Mouse (Mus musculus) liver, embryonic 14.5 days (tissue): ENCODE data around the gene Dnajc15. TPM values are rescaled to one million over a fixed set of nuclear protein-coding genes. Genes with fewer than 3 reads are reported as not detected.
"Not testable (repeated sequence)": the region's sequence is repeated elsewhere in the genome, so short reads cannot be mapped to it uniquely, and the experiment has no call there.

ENCODE experiments used
- ATAC-seq: fragments of 200-750 bp; cut with Nextera tagmentation; 2 replicates; pipeline ENCODE4 v1.8.0; 2017; ENCODE audit warnings: moderate number of reproducible peaks, mild to moderate bottlenecking, moderate library complexity; ENCODE audit not compliant: insufficient read depth
- DNase-seq, 3 experiments: peaks; one replicate each; pipeline ENCODE4 v3.0.0-alpha.2; 2012 to 2013; ENCODE audit warnings: low read depth in 3 of 3, low spot score in 3 of 3
- H3K27ac ChIP-seq: fragments of 300-500 bp; sonication (generic); 2 replicates; pipeline ENCODE4 v1.5.1; 2014; ENCODE audit warnings: moderate library complexity, mild to moderate bottlenecking, control low read depth, inconsistent platforms
- H3K27me3 ChIP-seq: fragments of 300-500 bp; sonication (generic); 2 replicates; pipeline ENCODE4 v1.6.1; 2014; ENCODE audit warnings: mild to moderate bottlenecking, low read length, moderate library complexity; ENCODE audit not compliant: control insufficient read depth, insufficient read depth
- H3K36me3 ChIP-seq: fragments of 300-500 bp; sonication (generic); replicated peaks from 2 replicates; pipeline ENCODE4 v1.6.1; 2014; ENCODE audit warnings: low read depth; ENCODE audit not compliant: control insufficient read depth, insufficient read depth
- H3K4me1 ChIP-seq, 2 experiments: fragments of 200-500 bp in 1 of 2; fragments of 300-500 bp in 1 of 2; sonication (generic) in 1 of 2; replicated peaks; 2 replicates each; pipeline ENCODE4 v1.6.1; 2012 to 2014; ENCODE audit warnings: antibody characterized with exemption in 1 of 2, inconsistent platforms in 1 of 2, low read length in 1 of 2; ENCODE audit not compliant: control insufficient read depth in 2 of 2, insufficient read depth in 2 of 2
- H3K4me2 ChIP-seq: fragments of 300-500 bp; sonication (generic); 2 replicates; pipeline ENCODE4 v1.6.1; 2014; ENCODE audit warnings: low read depth, mild to moderate bottlenecking, control low read depth, moderate library complexity
- H3K4me3 ChIP-seq, 2 experiments: fragments of 200-500 bp in 1 of 2; fragments of 300-500 bp in 1 of 2; sonication (generic) in 1 of 2; 2 replicates each; pipeline ENCODE4 v1.5.1; 2012 to 2014; ENCODE audit warnings: low read depth in 2 of 2, low read length in 2 of 2, mild to moderate bottlenecking in 2 of 2, control low read depth in 1 of 2, inconsistent platforms in 1 of 2, moderate library complexity in 1 of 2; ENCODE audit not compliant: insufficient read depth in 1 of 2
- H3K9ac ChIP-seq: fragments of 300-500 bp; sonication (generic); replicated peaks from 2 replicates; pipeline ENCODE4 v1.6.1; 2014; ENCODE audit warnings: mild to moderate bottlenecking, control low read depth, moderate library complexity
- H3K9me3 ChIP-seq: fragments of 300-500 bp; sonication (generic); 2 replicates; pipeline ENCODE4 v1.6.1; 2016; ENCODE audit warnings: low read length, mixed read lengths; ENCODE audit not compliant: control insufficient read depth
- CTCF ChIP-seq: IDR thresholded peaks from 2 replicates; pipeline ENCODE4 v1.5.1; 2016; ENCODE audit warnings: antibody characterized with exemption, low read depth, control low read depth
- EP300 ChIP-seq: IDR thresholded peaks from 2 replicates; pipeline ENCODE4 v1.6.1; 2016; ENCODE audit warnings: antibody characterized with exemption, low read depth
- WGBS: fragments of 180-500 bp; shearing (Covaris S2); extraction: QIAGEN DNeasy Blood & Tissue Kit; methylation state at CpG from one replicate; pipeline ENCODE4 v1.1.7; 2014; ENCODE audit not compliant: insufficient replicate concordance; 5-methylcytosine and 5-hydroxymethylcytosine counted together
- polyA plus RNA-seq, 2 experiments: library from polyadenylated mRNA; depleted of rRNA in 1 of 2; stranded (reverse) in 1 of 2; unstranded in 1 of 2; fragments of >200 nt; fragmentation: Nextera tagmentation in 1 of 2; extraction: Ambion mirVana in 1 of 2; gene quantifications; 2 replicates each; pipeline versions ENCODE4 v1.2.1 to v1.2.3; 2012 to 2014

Dnajc15 gene
- polyA plus RNA-seq, 2 experiments: 7.1 to 59.7 TPM

DNA sequence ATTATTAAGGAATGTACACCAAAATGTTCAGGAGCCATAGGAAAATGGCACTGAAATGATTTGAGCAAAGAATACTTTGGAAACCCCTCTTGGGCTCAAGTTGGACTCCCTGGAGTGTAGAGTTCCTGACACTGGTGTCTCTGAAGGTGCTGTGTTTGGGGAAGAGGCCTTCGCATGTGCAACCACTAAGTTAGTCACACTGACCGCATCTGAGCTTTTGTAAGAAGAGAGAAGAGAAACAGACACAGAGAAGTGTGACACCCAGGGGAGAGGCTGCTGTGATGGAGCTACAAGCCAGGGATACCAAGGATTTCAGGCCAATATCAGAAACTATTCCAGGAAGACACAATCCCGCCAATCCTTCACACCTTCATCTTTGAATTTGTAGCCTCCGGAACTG lies 12.0 kb upstream of the Dnajc15 start:
- 52% methylated on average over 4 of the region's 4 CpGs for WGBS
- Histone ChIP-seq H3K4me1 (no peaks in the 10 kb centered on the region), H3K36me3 (no peaks in the 10 kb centered on the region), H3K9me3 (no peaks in the 10 kb centered on the region), H3K9ac (no peak overlapping the region), H3K4me3 (no peak overlapping the region), H3K27me3 (no peaks in the 10 kb centered on the region), H3K27ac (no peak overlapping the region), H3K4me2 (no peak overlapping the region)
- no peak for ATAC-seq
- no peak for TF ChIP-seq CTCF
- TF ChIP-seq EP300: no peak
- DNase-seq: no peak

- Histone ChIP-seq H3K36me3 (no peaks in the 10 kb centered on the region), H3K27ac (no peak overlapping the region), H3K4me3 (no peak overlapping the region), H3K4me1 (no peaks in the 10 kb centered on the region), H3K4me2 (no peak overlapping the region), H3K27me3 (no peaks in the 10 kb centered on the region), H3K9me3 (no peaks in the 10 kb centered on the region), H3K9ac (no peak overlapping the region)
- DNase-seq (no peak), ATAC-seq (no peak)
- 60% methylated on average over 3 of the region's 3 CpGs for WGBS
- TF ChIP-seq CTCF: no peak
- no peak for TF ChIP-seq EP300
These were observed 11.5 kb upstream of the Dnajc15 start for GRCm38 (mm10) chr14:77886376-77886775.

GRCm38 (mm10) chr14:77882669-77883068 lies 7.7 kb upstream of the Dnajc15 start:
- 55% methylated on average over 6 of the region's 6 CpGs for WGBS
- no peak overlapping the region for H3K4me2 ChIP-seq
- no peaks in the 10 kb centered on the region for H3K27me3 ChIP-seq
- no peaks in the 10 kb centered on the region for H3K4me1 ChIP-seq
- H3K36me3 ChIP-seq: no peaks in the 10 kb centered on the region
- no peak overlapping the region for H3K27ac ChIP-seq
- TF ChIP-seq CTCF: no peak
- DNase-seq: no peak
- no peak overlapping the region for H3K4me3 ChIP-seq
- H3K9ac ChIP-seq: no peak overlapping the region
- ATAC-seq: no peak
- H3K9me3 ChIP-seq: no peaks in the 10 kb centered on the region

- DNase-seq (no peak), ATAC-seq (no peak)
- WGBS: 50% methylated on average over 1 of the region's 1 CpGs
These were observed 7.1 kb upstream of the Dnajc15 start for GRCm38 (mm10) chr14:77881998-77882397.

GRCm38 (mm10) chr14:77877876-77878275 lies 3.0 kb upstream of the Dnajc15 start:
- H3K9ac ChIP-seq, H3K27ac ChIP-seq, H3K9me3 ChIP-seq, H3K36me3 ChIP-seq, H3K4me2 ChIP-seq, H3K4me3 ChIP-seq, H3K27me3 ChIP-seq, DNase-seq, ATAC-seq, H3K4me1 ChIP-seq: not testable (repeated sequence)
- WGBS: 20% methylated on average over 2 of the region's 2 CpGs

More at GRCm38 (mm10) chr14:77881998-77882397, 7.1 kb upstream of the Dnajc15 start:
- no peaks in the 10 kb centered on the region for H3K4me1 ChIP-seq
- TF ChIP-seq CTCF (no peak), EP300 (no peak)
- H3K9ac ChIP-seq: no peak overlapping the region
- H3K4me3 ChIP-seq: no peak overlapping the region
- no peaks in the 10 kb centered on the region for H3K36me3 ChIP-seq
- no peaks in the 10 kb centered on the region for H3K27me3 ChIP-seq
- H3K9me3 ChIP-seq: no peaks in the 10 kb centered on the region
- H3K4me2 ChIP-seq: no peak overlapping the region
- H3K27ac ChIP-seq: no peak overlapping the region
